Mouse (Mus musculus) ES-Bruce4 (cell line): ENCODE measurements at regions not wholly inside any gene's neighbourhood (a gene's known extent, or its start where the extent isn't known, plus 50 kb on each side); places are given as distances from the start of the nearest gene placed in this dataset.

ENCODE experiments used
- CTCF ChIP-seq: IDR thresholded peaks from one replicate; pipeline ENCODE4 v1.8.1; 2011; ENCODE audit warnings: low read depth, low read length
- POLR2A ChIP-seq: IDR thresholded peaks from one replicate; pipeline ENCODE4 v1.8.1; 2011; ENCODE audit warnings: low read length; ENCODE audit not compliant: insufficient read depth

- TF ChIP-seq POLR2A, result no peak
- no peak for TF ChIP-seq CTCF
Measured at GRCm38 (mm10) chr2:30713535-30713934, 89.9 kb downstream of the 1700001O22Rik start.
